23 mouse cellular contexts compared by ENCODE assay signal in genomic region chr1:90176223-90176622, GRCm38 (mm10). TPM values are rescaled to one million over a fixed set of nuclear protein-coding genes. Genes with fewer than 3 reads are reported as not detected.
DNase-seq lines count a peak whose midpoint lies in the region; ATAC-seq lines count a peak whose summit lies in the region.
"Had no signal": no experiment of that assay in that cellular context is flagged by ENCODE, and none has a peak within 500 bp of the region (broad histone marks: within the 10 kb centered on the region; RNA-seq: fewer than 3 reads in every experiment).

No protein-coding gene starts in this region.

- H3K4me2 ChIP-seq in heart, embryonic 14.5 days (ENCODE audit: low read length): no peak overlapping the region
- H3K4me2 ChIP-seq in midbrain, embryonic 14.5 days (ENCODE audit: low read length): no peak overlapping the region
- H3K4me2 ChIP-seq in midbrain, embryonic 15.5 days: no peak overlapping the region
- 0 out of 2 replicates have a peak overlapping the region, but pooled peaks have one; percentile 14 for H3K4me2 ChIP-seq in embryonic facial prominence, embryonic 13.5 days
- no peak overlapping the region for H3K4me2 ChIP-seq in intestine, embryonic 16.5 days (ENCODE audit: low read depth, low read length)
- H3K4me2 ChIP-seq: forebrain, embryonic 12.5 days; heart, embryonic 11.5 days; liver, embryonic 15.5 days had no signal

- no peak overlapping the region for H3K4me3 ChIP-seq in heart, embryonic 14.5 days (ENCODE audit: control insufficient read depth in 1 of 2, insufficient read depth in 1 of 2, low read depth in 1 of 2, low read length in 2 of 2)
- H3K4me3 ChIP-seq in midbrain, embryonic 14.5 days (replicated peaks; ENCODE audit: low read depth, low read length): no peak overlapping the region
- H3K4me3 ChIP-seq in midbrain, embryonic 15.5 days: no peak overlapping the region
- H3K4me3 ChIP-seq in embryonic facial prominence, embryonic 13.5 days: no peak overlapping the region
- H3K4me3 ChIP-seq in intestine, embryonic 16.5 days (ENCODE audit: low read length): no peak overlapping the region
- H3K4me3 ChIP-seq: forebrain, embryonic 12.5 days; liver, embryonic 15.5 days; megakaryocyte, embryonic 14.5 days had no signal

- no peaks in the 10 kb centered on the region for H3K36me3 ChIP-seq in heart, embryonic 14.5 days (ENCODE audit: control insufficient read depth, insufficient read depth, low read length)
- H3K36me3 ChIP-seq in midbrain, embryonic 14.5 days (ENCODE audit: control insufficient read depth, insufficient read depth, low read length): no peaks in the 10 kb centered on the region
- H3K36me3 ChIP-seq in midbrain, embryonic 15.5 days (replicated peaks): no peaks in the 10 kb centered on the region
- H3K36me3 ChIP-seq in embryonic facial prominence, embryonic 13.5 days: no peaks in the 10 kb centered on the region
- no peaks in the 10 kb centered on the region for H3K36me3 ChIP-seq in intestine, embryonic 16.5 days (ENCODE audit: control insufficient read depth, insufficient read depth, low read length)
- H3K36me3 ChIP-seq: forebrain, embryonic 12.5 days; liver, embryonic 15.5 days had no signal

- 36% methylated on average over 7 of the region's 7 CpGs for WGBS in heart, embryonic 14.5 days
- 55% methylated on average over 7 of the region's 7 CpGs for WGBS in midbrain, embryonic 14.5 days
- 69% methylated on average over 7 of the region's 7 CpGs for WGBS in midbrain, embryonic 15.5 days
- WGBS in embryonic facial prominence, embryonic 13.5 days: 6% methylated on average over 7 of the region's 7 CpGs
- WGBS in intestine, embryonic 16.5 days: 54% methylated on average over 7 of the region's 7 CpGs

- H3K27me3 ChIP-seq in heart, embryonic 14.5 days (ENCODE audit: control insufficient read depth, insufficient read depth, low read length): no peaks in the 10 kb centered on the region
- no peaks in the 10 kb centered on the region for H3K27me3 ChIP-seq in midbrain, embryonic 14.5 days (ENCODE audit: control insufficient read depth, insufficient read depth, low read length)
- no peaks in the 10 kb centered on the region for H3K27me3 ChIP-seq in midbrain, embryonic 15.5 days (replicated peaks)
- H3K27me3 ChIP-seq in embryonic facial prominence, embryonic 13.5 days: no peaks in the 10 kb centered on the region
- no peaks in the 10 kb centered on the region for H3K27me3 ChIP-seq in intestine, embryonic 16.5 days (replicated peaks; ENCODE audit: control insufficient read depth, insufficient read depth, low read length)
- H3K27me3 ChIP-seq: forebrain, embryonic 12.5 days; liver, embryonic 15.5 days; megakaryocyte, embryonic 14.5 days; Patski had no signal

- ATAC-seq in heart, embryonic 14.5 days (ENCODE audit: insufficient number of reproducible peaks, insufficient read depth, low FRiP score, low read depth): peak; percentile 6; the same call in 1 of the 2 replicates
- ATAC-seq in midbrain, embryonic 14.5 days (ENCODE audit: low FRiP score, low TSS enrichment): no peak
- ATAC-seq in midbrain, embryonic 15.5 days (replicated peaks): no peak
- peak; percentile 81 for ATAC-seq in embryonic facial prominence, embryonic 13.5 days (ENCODE audit: insufficient number of reproducible peaks, insufficient read depth, low FRiP score, low TSS enrichment, low read depth)
- ATAC-seq in intestine, embryonic 16.5 days: no peak
- ATAC-seq: inflammation-experienced regulatory T-cells, adult 6 months; Patski had no signal

- DNase-seq in heart, postnatal 14 days: no peak
- DNase-seq in midbrain, embryonic 14.5 days: peak; percentile 61
- peak; percentile 44 for DNase-seq in skeletal muscle tissue, adult 2 months (ENCODE audit: low read depth, low spot score)
- DNase-seq: adrenal gland, adult 8-10 months; cerebellum, adult 9-11 months; heart, postnatal 36 days; kidney, adult 9 months; kidney, postnatal 36 days; left cerebral cortex, postnatal 4 days; lung, postnatal 14 days; retina, postnatal 1 day; thymus, postnatal 36 days had no signal

- peaks cover 4 to 5% of the 10 kb centered on the region in 2 experiments; a peak in 1 of 4 replicates for H3K4me1 ChIP-seq in heart, embryonic 14.5 days (ENCODE audit: control insufficient read depth in 2 of 2, insufficient read depth in 2 of 2, low read length in 2 of 2)
- no peaks in the 10 kb centered on the region for H3K4me1 ChIP-seq in midbrain, embryonic 14.5 days (ENCODE audit: control insufficient read depth, insufficient read depth, low read length)
- peaks cover 12% of the 10 kb centered on the region; the same call in 1 of the 2 replicates for H3K4me1 ChIP-seq in midbrain, embryonic 15.5 days
- peaks cover 33% of the 10 kb centered on the region for H3K4me1 ChIP-seq in embryonic facial prominence, embryonic 13.5 days
- no peaks in the 10 kb centered on the region for H3K4me1 ChIP-seq in intestine, embryonic 16.5 days (ENCODE audit: control insufficient read depth, insufficient read depth, low read length)
- H3K4me1 ChIP-seq: liver, embryonic 15.5 days; megakaryocyte, embryonic 14.5 days had no signal

- no peak overlapping the region for H3K9ac ChIP-seq in heart, embryonic 14.5 days (ENCODE audit: low read length)
- no peak overlapping the region for H3K9ac ChIP-seq in midbrain, embryonic 14.5 days (replicated peaks; ENCODE audit: low read length)
- no peak overlapping the region for H3K9ac ChIP-seq in midbrain, embryonic 15.5 days
- no peak overlapping the region for H3K9ac ChIP-seq in embryonic facial prominence, embryonic 13.5 days
- H3K9ac ChIP-seq in intestine, embryonic 16.5 days (ENCODE audit: low read depth, low read length): no peak overlapping the region
- H3K9ac ChIP-seq: forebrain, embryonic 12.5 days; liver, embryonic 15.5 days had no signal

- intact Hi-C loops in heart, postnatal 14 days (cut with DNase I): no loop called here

- H3K27ac ChIP-seq in heart, embryonic 14.5 days (replicated peaks in 1 of 2; ENCODE audit: control insufficient read depth in 1 of 2, insufficient read depth in 1 of 2, low read depth in 2 of 2, low read length in 2 of 2): no peak overlapping the region
- H3K27ac ChIP-seq in midbrain, embryonic 14.5 days (replicated peaks; ENCODE audit: low read depth, low read length): no peak overlapping the region
- H3K27ac ChIP-seq in midbrain, embryonic 15.5 days: no peak overlapping the region
- peak overlapping the region; percentile 71 for H3K27ac ChIP-seq in embryonic facial prominence, embryonic 13.5 days
- H3K27ac ChIP-seq in intestine, embryonic 16.5 days (ENCODE audit: low read length): no peak overlapping the region
- H3K27ac ChIP-seq: forebrain, embryonic 12.5 days; liver, embryonic 15.5 days had no signal

- H3K9me3 ChIP-seq in heart, embryonic 14.5 days (ENCODE audit: control insufficient read depth, low read length): 0 out of 2 replicates have a peak, but pooled peaks cover 2% of the 10 kb centered on the region
- H3K9me3 ChIP-seq in midbrain, embryonic 14.5 days (ENCODE audit: control insufficient read depth, low read length): no peaks in the 10 kb centered on the region
- no peaks in the 10 kb centered on the region for H3K9me3 ChIP-seq in midbrain, embryonic 15.5 days
- no peaks in the 10 kb centered on the region for H3K9me3 ChIP-seq in embryonic facial prominence, embryonic 13.5 days
- H3K9me3 ChIP-seq in intestine, embryonic 16.5 days (ENCODE audit: control insufficient read depth, low read length): 0 out of 2 replicates have a peak, but pooled peaks cover 3% of the 10 kb centered on the region
- H3K9me3 ChIP-seq: forebrain, embryonic 12.5 days; liver, embryonic 15.5 days had no signal

RNA-seq across cellular contexts. Expression of gene Iqca, which starts 23.0 kb away (rescaled TPM):
- polyA plus RNA-seq in heart, embryonic 14.5 days (2014; fragmentation: Nextera tagmentation; extraction: Ambion mirVana): not detected in 2 replicates
- total RNA-seq in heart, postnatal 14 days (2021): under 1 TPM in 1 of 2 experiments, not detected in 1; 0.36 TPM
- polyA plus RNA-seq in midbrain, embryonic 14.5 days (2014; fragmentation: Nextera tagmentation; extraction: Ambion mirVana): 0.20 and 0.31 TPM in 2 replicates
- polyA plus RNA-seq in midbrain, embryonic 15.5 days (2015; fragmentation: Nextera tagmentation; extraction: Ambion mirVana): 0.95 and 1.2 TPM in 2 replicates
- 0.32 TPM in 1 of 2 replicates, not detected in the other for polyA plus RNA-seq in embryonic facial prominence, embryonic 13.5 days (2015; fragmentation: Nextera tagmentation; extraction: Ambion mirVana)
- polyA plus RNA-seq in intestine, embryonic 16.5 days (2015; fragmentation: Nextera tagmentation; extraction: Ambion mirVana): 0.15 TPM in 1 of 2 replicates, not detected in the other
- total RNA-seq: adrenal gland, adult 8-10 months; heart, postnatal 36 days had no signal
- polyA plus RNA-seq: heart, embryonic 11.5 days; inflammation-experienced regulatory T-cells, adult 6 months; small intestine, adult 2 months had no signal

RNA-seq across cellular contexts. Expression of gene Ackr3, which starts 27.6 kb away (rescaled TPM):
- polyA plus RNA-seq in heart, embryonic 14.5 days (2014; fragmentation: Nextera tagmentation; extraction: Ambion mirVana): 41.3 and 51.0 TPM in 2 replicates
- total RNA-seq in heart, postnatal 14 days (2021): 10 to 100 TPM; 53.0 to 62.6 TPM
- polyA plus RNA-seq in midbrain, embryonic 14.5 days (2014; fragmentation: Nextera tagmentation; extraction: Ambion mirVana): 12.8 and 13.6 TPM in 2 replicates
- 11.3 and 11.4 TPM in 2 replicates for polyA plus RNA-seq in midbrain, embryonic 15.5 days (2015; fragmentation: Nextera tagmentation; extraction: Ambion mirVana)
- polyA plus RNA-seq in embryonic facial prominence, embryonic 13.5 days (2015; fragmentation: Nextera tagmentation; extraction: Ambion mirVana): 48.5 and 60.6 TPM in 2 replicates
- polyA plus RNA-seq in intestine, embryonic 16.5 days (2015; fragmentation: Nextera tagmentation; extraction: Ambion mirVana): 11.8 and 12.7 TPM in 2 replicates

Comparison
In these comparisons a context has a peak if more than half of its experiments do, and no peak if none do; other contexts are left out.
1. ATAC-seq: peak in heart, embryonic 14.5 days (single experiment) and embryonic facial prominence, embryonic 13.5 days (single experiment); none in midbrain, embryonic 14.5 days (single experiment), midbrain, embryonic 15.5 days (single experiment) and intestine, embryonic 16.5 days (single experiment).
2. DNase-seq: peak in midbrain, embryonic 14.5 days (single experiment) and skeletal muscle tissue, adult 2 months (single experiment); none in heart, postnatal 14 days (0 of 2).